Comparison of ENCODE assay signal across 7 mouse cellular contexts in genomic region chr8:13132220-13132619, GRCm38 (mm10). TPM values are rescaled to one million over a fixed set of nuclear protein-coding genes. Genes with fewer than 3 reads are reported as not detected.
DNase-seq lines count a peak whose midpoint lies in the region; ATAC-seq and TF ChIP-seq lines count a peak whose summit lies in the region.
"Not testable (repeated sequence)": the region's sequence is repeated elsewhere in the genome, so short reads cannot be mapped to it uniquely, and the experiment has no call there.

No protein-coding gene starts in this region.

- not testable (repeated sequence) for H3K9me3 ChIP-seq in forebrain, embryonic 14.5 days (replicated peaks; ENCODE audit: control insufficient read depth, low read length); hindbrain, postnatal 0 days (ENCODE audit: low read length)

- H3K27ac ChIP-seq in forebrain, embryonic 14.5 days (ENCODE audit: low read depth, low read length); hindbrain, postnatal 0 days: not testable (repeated sequence)

- not testable (repeated sequence) for H3K4me2 ChIP-seq in forebrain, embryonic 14.5 days (ENCODE audit: low read length); hindbrain, postnatal 0 days (ENCODE audit: low read depth, low read length)

- TF ChIP-seq CTCF in hindbrain, postnatal 0 days (IDR thresholded peaks at IDR 0.05; ENCODE audit: low read depth), result peak; percentile 68

- ATAC-seq in forebrain, embryonic 14.5 days; hindbrain, postnatal 0 days: not testable (repeated sequence)
- peak; percentile 62; the same call in 1 of the 2 replicates for ATAC-seq in megakaryocyte-erythroid progenitor cell, adult 5-6 weeks (replicated peaks; ENCODE audit: low FRiP score, low TSS enrichment, poor library complexity, severe bottlenecking)

- H3K4me1 ChIP-seq in forebrain, embryonic 14.5 days (ENCODE audit: control insufficient read depth, insufficient read depth, low read length); hindbrain, postnatal 0 days (ENCODE audit: insufficient read depth, low read length): not testable (repeated sequence)

- not testable (repeated sequence) for H3K4me3 ChIP-seq in forebrain, embryonic 14.5 days (ENCODE audit: low read depth, low read length); hindbrain, postnatal 0 days (ENCODE audit: low read length)

- peak; percentile 11 for DNase-seq in Muller cell, postnatal 12 days (ENCODE audit: inconsistent ontology term)
- peak; percentile 65 to 69 for DNase-seq in cerebellum, adult 18-20 months
- DNase-seq in forebrain, embryonic 14.5 days (ENCODE audit: low spot score), result peak; percentile 72
- DNase-seq in hindbrain, postnatal 0 days (ENCODE audit: low spot score), result peak; percentile 71
- peak; percentile 59 to 74 for DNase-seq in left cerebral cortex, adult 18-20 months (ENCODE audit: low spot score in 2 of 2)
- peak; percentile 52 for DNase-seq in skeletal muscle tissue, adult 2 months (ENCODE audit: low read depth, low spot score)

- H3K27me3 ChIP-seq in forebrain, embryonic 14.5 days (replicated peaks; ENCODE audit: control insufficient read depth, insufficient read depth, low read length); hindbrain, postnatal 0 days (ENCODE audit: insufficient read depth, low read length): not testable (repeated sequence)

- H3K9ac ChIP-seq in forebrain, embryonic 14.5 days (ENCODE audit: low read length); hindbrain, postnatal 0 days (replicated peaks; ENCODE audit: low read length): not testable (repeated sequence)

- peaks cover 95% of the 10 kb centered on the region for H3K36me3 ChIP-seq in forebrain, embryonic 14.5 days (ENCODE audit: control insufficient read depth, insufficient read depth, low read length)
- peaks cover 80% of the 10 kb centered on the region for H3K36me3 ChIP-seq in hindbrain, postnatal 0 days (ENCODE audit: insufficient read depth, low read length)

- 69% methylated on average over 9 of the region's 9 CpGs for WGBS in forebrain, embryonic 14.5 days
- 70% methylated on average over 9 of the region's 9 CpGs for WGBS in hindbrain, postnatal 0 days

RNA-seq across cellular contexts. Expression of gene Lamp1, which starts 26.7 kb away (rescaled TPM):
- polyA plus RNA-seq in forebrain, embryonic 14.5 days (2014; fragmentation: Nextera tagmentation; extraction: Ambion mirVana), result 267 and 274 TPM in 2 replicates
- 317 and 341 TPM in 2 replicates for total RNA-seq in hindbrain, postnatal 0 days (2014; rRNA removed)
- 400 and 402 TPM in 2 replicates for polyA plus RNA-seq in hindbrain, postnatal 0 days (2015; fragmentation: Nextera tagmentation; extraction: Ambion mirVana)
- total RNA-seq in left cerebral cortex, adult 18-20 months (2021), result 100 to 1,000 TPM; 269 to 280 TPM
- 102 and 143 TPM in 2 replicates for total RNA-seq in megakaryocyte-erythroid progenitor cell, adult 5-6 weeks (2014; fragmentation: Nextera tagmentation)
- 157 and 169 TPM in 2 replicates for total RNA-seq in megakaryocyte-erythroid progenitor cell, adult 5-6 weeks (2017)

RNA-seq across cellular contexts. Expression of gene Cul4a, which starts 26.8 kb away (rescaled TPM):
- polyA plus RNA-seq in forebrain, embryonic 14.5 days (2014; fragmentation: Nextera tagmentation; extraction: Ambion mirVana), result 66.4 and 72.0 TPM in 2 replicates
- 118 and 127 TPM in 2 replicates for total RNA-seq in hindbrain, postnatal 0 days (2014; rRNA removed)
- polyA plus RNA-seq in hindbrain, postnatal 0 days (2015; fragmentation: Nextera tagmentation; extraction: Ambion mirVana), result 57.9 and 60.6 TPM in 2 replicates
- 10 to 100 TPM; 50.3 to 50.9 TPM for total RNA-seq in left cerebral cortex, adult 18-20 months (2021)
- 147 and 173 TPM in 2 replicates for total RNA-seq in megakaryocyte-erythroid progenitor cell, adult 5-6 weeks (2014; fragmentation: Nextera tagmentation)
- total RNA-seq in megakaryocyte-erythroid progenitor cell, adult 5-6 weeks (2017), result 156 and 175 TPM in 2 replicates

RNA-seq across cellular contexts. Expression of gene Pcid2, which starts 27.0 kb away (rescaled TPM):
- 35.6 and 39.8 TPM in 2 replicates for polyA plus RNA-seq in forebrain, embryonic 14.5 days (2014; fragmentation: Nextera tagmentation; extraction: Ambion mirVana)
- total RNA-seq in hindbrain, postnatal 0 days (2014; rRNA removed), result 28.6 and 29.1 TPM in 2 replicates
- 29.3 and 31.5 TPM in 2 replicates for polyA plus RNA-seq in hindbrain, postnatal 0 days (2015; fragmentation: Nextera tagmentation; extraction: Ambion mirVana)
- 10 to 100 TPM; 26.0 to 32.1 TPM for total RNA-seq in left cerebral cortex, adult 18-20 months (2021)
- 21.4 and 27.9 TPM in 2 replicates for total RNA-seq in megakaryocyte-erythroid progenitor cell, adult 5-6 weeks (2014; fragmentation: Nextera tagmentation)
- total RNA-seq in megakaryocyte-erythroid progenitor cell, adult 5-6 weeks (2017), result 10.1 and 26.9 TPM in 2 replicates

Comparison
In these comparisons a context has a peak if more than half of its experiments do, and no peak if none do; other contexts are left out.
1. DNase-seq: peak in every context shown above with its lines; median percentile 72 in forebrain, embryonic 14.5 days; 71 in hindbrain, postnatal 0 days; 67 in cerebellum, adult 18-20 months; 66 in left cerebral cortex, adult 18-20 months; 52 in skeletal muscle tissue, adult 2 months; 11 in Muller cell, postnatal 12 days.